Mouse (Mus musculus) liver, postnatal 0 days (tissue): ENCODE data around the gene Mcu.

Experiments used
- CTCF ChIP-seq: sonication (generic); IDR thresholded peaks from 2 replicates; pipeline ENCODE4 v1.5.1; 2016; ENCODE audit warnings: antibody characterized with exemption, low read depth
- EP300 ChIP-seq: IDR thresholded peaks from 2 replicates; pipeline ENCODE4 v1.6.1; 2016; ENCODE audit warnings: antibody characterized with exemption, low read depth, mild to moderate bottlenecking

GRCm38 (mm10) chr10:59540081-59540480 is 76.4 kb downstream of the Mcu start:
- TF ChIP-seq CTCF (no peak), EP300 (no peak)
